Mouse (Mus musculus): ENCODE results near the gene Akr7a5.

GRCm38 (mm10) chr4:139270168-139270567 lies 40.4 kb upstream of the Akr7a5 start:
- no peak for TF ChIP-seq CTCF (IDR thresholded peaks at IDR 0.05; ENCODE audit: borderline replicate concordance, control insufficient read depth, extremely low read depth, insufficient read depth, low read length, poor library complexity)
- TF ChIP-seq POLR2A (IDR thresholded peaks at IDR 0.05; ENCODE audit: control insufficient read depth, extremely low read depth, insufficient read depth, low read length, poor library complexity), result no peak
